Mouse (Mus musculus) hindbrain, embryonic 14.5 days (tissue): ENCODE measurements around the gene Ogg1. TPM values are rescaled to one million over a fixed set of nuclear protein-coding genes. Genes with fewer than 3 reads are reported as not detected.

ENCODE experiments used
- ATAC-seq: fragments of 200-750 bp; cut with Nextera tagmentation; 2 replicates; pipeline ENCODE4 v1.8.0; 2017; ENCODE audit warnings: moderate number of reproducible peaks, mild to moderate bottlenecking, moderate TSS enrichment, moderate library complexity; ENCODE audit not compliant: low FRiP score
- DNase-seq: peaks from one replicate; pipeline ENCODE4 v3.0.0-alpha.2; 2015; ENCODE audit warnings: low spot score
- H3K27ac ChIP-seq: fragments of 300-500 bp; sonication (generic); 2 replicates; pipeline ENCODE4 v1.5.1; 2014; ENCODE audit warnings: mild to moderate bottlenecking, moderate library complexity
- H3K27me3 ChIP-seq: fragments of 300-500 bp; sonication (generic); 2 replicates; pipeline ENCODE4 v1.6.1; 2014; ENCODE audit warnings: mild to moderate bottlenecking, low read length, mixed read lengths; ENCODE audit not compliant: control insufficient read depth, insufficient read depth
- H3K36me3 ChIP-seq: fragments of 300-500 bp; sonication (generic); replicated peaks from 2 replicates; pipeline ENCODE4 v1.6.1; 2014; ENCODE audit not compliant: control insufficient read depth, insufficient read depth
- H3K4me1 ChIP-seq: fragments of 300-500 bp; sonication (generic); replicated peaks from 2 replicates; pipeline ENCODE4 v1.6.1; 2014; ENCODE audit warnings: antibody characterized with exemption, low read length, mixed read lengths; ENCODE audit not compliant: control insufficient read depth, insufficient read depth
- H3K4me2 ChIP-seq: fragments of 300-500 bp; sonication (generic); replicated peaks from 2 replicates; pipeline ENCODE4 v1.6.1; 2014; ENCODE audit warnings: mild to moderate bottlenecking, moderate library complexity
- H3K4me3 ChIP-seq: fragments of 300-500 bp; sonication (generic); replicated peaks from 2 replicates; pipeline ENCODE4 v1.5.1; 2014; ENCODE audit warnings: mild to moderate bottlenecking, low read length
- H3K9ac ChIP-seq: fragments of 300-500 bp; sonication (generic); 2 replicates; pipeline ENCODE4 v1.6.1; 2014
- H3K9me3 ChIP-seq: fragments of 300-500 bp; sonication (generic); 2 replicates; pipeline ENCODE4 v1.6.1; 2016; ENCODE audit warnings: low read length; ENCODE audit not compliant: control insufficient read depth
- WGBS: fragments of 180-500 bp; shearing (Covaris S2); extraction: QIAGEN DNeasy Blood & Tissue Kit; methylation state at CpG from one replicate; pipeline ENCODE4 v1.1.7; 2014; 5-methylcytosine and 5-hydroxymethylcytosine counted together
- polyA plus RNA-seq: library from polyadenylated mRNA; unstranded; fragments of >200 nt; fragmentation: Nextera tagmentation; extraction: Ambion mirVana; gene quantifications from 2 replicates; pipeline ENCODE4 v1.2.1, GENCODE M21; 2014

Gene Ogg1
- polyA plus RNA-seq: 8.4 and 9.0 TPM in 2 replicates

DNA sequence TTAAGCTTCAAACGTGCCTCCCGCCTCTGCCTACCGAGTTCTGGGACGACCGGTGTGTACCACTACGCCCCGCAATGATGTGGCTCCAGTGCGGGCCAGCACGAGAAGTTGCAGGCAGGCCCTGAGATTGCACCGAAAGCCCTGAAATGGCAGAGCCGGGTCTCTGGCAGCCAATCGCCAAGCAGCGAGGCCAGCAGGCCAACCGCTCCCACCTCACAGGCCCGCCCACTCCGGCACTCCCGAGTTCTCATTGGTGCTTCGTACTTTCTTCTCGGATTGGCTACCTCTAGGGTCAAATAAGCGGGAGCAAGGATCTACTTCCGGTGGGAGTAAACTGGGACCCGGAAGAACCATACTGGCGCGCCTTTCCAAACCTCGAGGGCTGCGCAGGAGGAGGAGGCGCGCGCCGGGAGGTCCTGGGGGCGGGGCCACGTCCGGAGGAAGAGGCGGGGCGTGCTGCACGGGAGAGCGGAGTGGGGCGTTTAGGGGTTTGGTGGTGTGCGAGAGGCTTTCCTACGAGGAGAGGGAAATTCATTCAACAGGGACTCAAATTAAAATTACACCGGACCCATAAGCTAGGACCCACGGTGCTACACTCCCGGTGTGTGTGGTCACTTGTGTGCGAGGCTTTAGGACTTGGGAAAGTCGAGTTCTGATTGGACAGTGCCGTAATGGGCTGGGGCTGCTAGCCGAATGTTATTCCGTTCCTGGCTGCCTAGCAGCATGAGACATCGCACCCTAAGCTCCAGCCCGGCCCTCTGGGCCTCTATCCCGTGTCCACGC is at the start of gene Ogg1:
Gene Ogg1 (plus strand): TSS at position 440 of the 783 bp plus-strand sequence.
- DNase-seq (peak; percentile 95), ATAC-seq (peak; percentile 99)
- WGBS: under 1% methylated on average over 51 of the region's 52 CpGs
- Histone ChIP-seq H3K9ac (peak within 1 kb of the TSS; percentile 57), H3K36me3 (peaks cover 42% of the 10 kb centered on the region), H3K4me2 (peak within 1 kb of the TSS; percentile 66), H3K4me1 (peaks cover 12% of the 10 kb centered on the region; the same call in 1 of the 2 replicates), H3K27me3 (no peaks in the 10 kb centered on the region), H3K4me3 (peak within 1 kb of the TSS; percentile 50), H3K9me3 (no peaks in the 10 kb centered on the region), H3K27ac (peak within 1 kb of the TSS; percentile 81)

DNA sequence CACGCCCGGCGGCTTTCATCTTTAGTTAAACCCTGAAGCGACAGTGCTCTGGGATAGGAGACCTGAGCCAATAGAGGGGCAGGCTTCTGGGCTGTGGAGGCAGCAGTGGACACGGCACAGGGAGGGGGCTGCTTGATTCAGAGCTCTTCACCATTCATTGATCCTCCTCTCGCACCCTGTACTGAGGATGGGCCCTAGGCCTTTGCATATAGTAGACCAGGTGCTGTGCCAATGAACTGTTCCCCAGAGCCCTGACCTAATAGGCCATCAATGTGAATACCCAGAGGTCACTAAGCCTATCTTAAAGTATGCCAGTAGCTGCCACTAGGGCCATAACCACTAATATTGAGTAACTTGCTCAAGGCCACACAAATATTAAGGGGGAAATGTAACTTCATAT is 45.1 kb upstream of the Ogg1 start:
- Histone ChIP-seq H3K27me3 (peaks cover 44% of the 10 kb centered on the region), H3K36me3 (peaks cover 28% of the 10 kb centered on the region), H3K27ac (no peak overlapping the region), H3K4me3 (peak overlapping the region; percentile 36; the same call in 1 of the 2 replicates), H3K9ac (no peak overlapping the region), H3K4me2 (peak overlapping the region; percentile 68; the same call in 1 of the 2 replicates), H3K9me3 (no peaks in the 10 kb centered on the region), H3K4me1 (peaks cover 15% of the 10 kb centered on the region)
- DNase-seq: no peak
- 69% methylated on average over 6 of the region's 6 CpGs for WGBS
- no peak for ATAC-seq

DNA sequence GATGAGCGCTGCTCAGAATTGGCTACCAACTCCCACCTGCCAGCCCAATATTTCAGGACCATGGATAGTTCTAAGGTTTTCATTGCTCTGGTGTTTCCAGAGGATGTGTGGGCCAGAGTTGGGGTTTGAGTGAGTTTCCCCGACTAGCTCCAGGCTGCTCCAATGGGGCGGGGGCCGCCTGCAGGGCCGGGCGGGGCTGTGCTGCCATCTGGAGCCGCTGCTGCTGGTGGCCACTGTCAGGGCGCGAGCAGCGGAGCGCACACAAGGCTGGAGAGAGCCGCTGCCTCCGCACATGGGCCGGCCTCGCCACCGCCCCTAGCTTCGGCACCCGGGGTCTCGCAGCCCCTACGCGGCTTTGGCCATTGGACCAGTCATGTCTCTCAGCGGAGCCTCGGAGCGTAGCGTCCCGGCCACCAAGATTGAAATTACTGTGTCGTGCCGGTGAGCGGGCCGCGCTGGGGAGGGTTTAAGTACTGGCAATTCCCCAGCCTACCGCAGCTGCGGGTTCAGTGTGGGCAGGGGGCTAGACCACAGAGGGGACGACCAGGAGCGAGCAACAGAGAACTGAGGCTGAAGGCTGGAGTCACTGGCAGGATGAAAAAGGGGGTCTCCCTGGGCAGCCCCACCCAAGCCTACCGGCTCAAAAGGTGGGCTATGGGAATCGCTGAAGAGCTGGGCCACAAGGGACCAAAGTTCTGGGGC is 44.5 kb upstream of the Ogg1 start, which contains the start of gene Cpne9:
Gene Cpne9 (plus strand): TSS at position 207 of the 702 bp plus-strand sequence.
- H3K9ac ChIP-seq: peak within 1 kb of the TSS; percentile 64
- WGBS: 2% methylated on average over 37 of the region's 37 CpGs
- peaks cover 23% of the 10 kb centered on the region for H3K36me3 ChIP-seq
- H3K9me3 ChIP-seq: no peaks in the 10 kb centered on the region
- DNase-seq (peak; percentile 53), ATAC-seq (peak; percentile 71)
- no peak within 1 kb of the TSS for H3K27ac ChIP-seq
- peaks cover 15% of the 10 kb centered on the region for H3K4me1 ChIP-seq
- H3K4me3 ChIP-seq: peak within 1 kb of the TSS; percentile 36
- H3K27me3 ChIP-seq: peaks cover 44% of the 10 kb centered on the region
- peak within 1 kb of the TSS; percentile 68 for H3K4me2 ChIP-seq

DNA sequence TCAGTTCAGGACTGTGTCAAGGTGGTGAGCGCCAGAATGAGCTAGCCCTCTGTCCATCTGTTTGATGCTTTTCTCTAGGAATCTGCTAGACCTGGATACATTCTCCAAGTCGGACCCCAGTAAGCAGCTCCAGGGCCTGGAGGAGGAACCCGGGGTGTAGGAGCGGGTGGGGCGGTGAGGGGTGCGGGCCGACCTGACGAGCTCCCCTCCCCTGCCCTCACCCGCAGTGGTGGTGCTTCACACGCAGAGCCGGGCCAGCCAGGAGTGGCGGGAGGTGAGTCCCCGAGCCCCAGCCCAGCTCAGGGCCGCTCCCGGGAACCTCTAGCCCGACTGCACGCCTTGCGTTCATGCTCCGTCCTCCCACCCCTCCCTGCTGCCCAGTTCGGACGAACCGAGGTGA is 43.8 kb upstream of the Ogg1 start:
- under 1% methylated on average over 22 of the region's 22 CpGs for WGBS
- Histone ChIP-seq H3K4me3 (peak overlapping the region; percentile 36), H3K9ac (peak overlapping the region; percentile 52), H3K36me3 (peaks cover 19% of the 10 kb centered on the region), H3K27ac (no peak overlapping the region), H3K27me3 (peaks cover 44% of the 10 kb centered on the region), H3K4me1 (peaks cover 15% of the 10 kb centered on the region), H3K9me3 (no peaks in the 10 kb centered on the region), H3K4me2 (peak overlapping the region; percentile 68)
- no peak for DNase-seq
- no peak; the same call in 1 of the 2 replicates for ATAC-seq

DNA sequence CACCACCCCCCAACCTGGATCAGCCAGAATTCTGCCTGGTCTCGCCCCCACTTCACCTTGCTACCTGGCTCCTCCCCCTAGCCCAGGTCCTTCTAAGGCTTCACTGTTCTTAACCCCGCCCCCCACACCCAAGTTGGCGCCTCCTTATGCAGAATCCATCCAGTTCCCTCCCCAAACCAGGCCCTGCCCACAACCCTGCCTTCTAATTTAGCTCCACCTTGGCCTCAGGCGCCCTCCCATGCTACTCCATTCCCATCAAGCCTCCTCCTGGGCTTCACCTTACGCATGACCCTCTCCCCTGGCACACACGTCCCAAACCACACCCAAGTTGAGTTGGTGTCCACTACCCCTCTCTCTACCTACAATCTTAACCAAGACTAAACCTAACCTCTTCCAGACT is 43.3 kb upstream of the Ogg1 start:
- Histone ChIP-seq H3K9ac (no peak overlapping the region), H3K27me3 (peaks cover 44% of the 10 kb centered on the region), H3K4me1 (peaks cover 15% of the 10 kb centered on the region), H3K27ac (no peak overlapping the region), H3K36me3 (peaks cover 15% of the 10 kb centered on the region), H3K9me3 (no peaks in the 10 kb centered on the region), H3K4me2 (peak overlapping the region; percentile 68), H3K4me3 (no peak overlapping the region; the same call in 1 of the 2 replicates)
- 8% methylated on average over 6 of the region's 6 CpGs for WGBS
- ATAC-seq (no peak), DNase-seq (no peak)

DNA sequence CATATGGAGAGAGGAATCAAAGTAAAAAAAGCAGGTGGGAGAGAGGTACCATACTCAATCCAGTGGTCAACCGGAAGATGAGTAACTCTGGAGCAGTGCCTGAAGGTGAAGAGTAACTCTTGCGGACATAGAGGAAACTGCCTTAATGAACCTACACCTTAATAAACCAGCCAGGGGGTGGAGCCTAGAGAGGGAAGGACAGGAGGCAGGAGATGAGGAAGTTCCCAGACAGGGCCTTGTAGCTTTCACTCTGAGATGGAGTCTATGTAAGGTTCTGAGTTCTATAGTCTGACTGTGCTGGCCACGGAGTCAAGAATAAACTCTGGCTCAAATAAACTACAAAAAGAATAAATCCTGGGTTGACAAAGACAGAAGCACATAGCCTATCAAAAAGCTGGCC is 41.8 kb upstream of the Ogg1 start:
- DNase-seq (no peak), ATAC-seq (no peak)
- no peak overlapping the region for H3K4me3 ChIP-seq
- H3K9ac ChIP-seq: no peak overlapping the region
- peaks cover 8% of the 10 kb centered on the region for H3K36me3 ChIP-seq
- peaks cover 44% of the 10 kb centered on the region for H3K27me3 ChIP-seq
- no peak overlapping the region for H3K27ac ChIP-seq
- no peaks in the 10 kb centered on the region for H3K9me3 ChIP-seq
- no peak overlapping the region for H3K4me2 ChIP-seq
- WGBS: 83% methylated on average over 3 of the region's 3 CpGs
- H3K4me1 ChIP-seq: peaks cover 15% of the 10 kb centered on the region

DNA sequence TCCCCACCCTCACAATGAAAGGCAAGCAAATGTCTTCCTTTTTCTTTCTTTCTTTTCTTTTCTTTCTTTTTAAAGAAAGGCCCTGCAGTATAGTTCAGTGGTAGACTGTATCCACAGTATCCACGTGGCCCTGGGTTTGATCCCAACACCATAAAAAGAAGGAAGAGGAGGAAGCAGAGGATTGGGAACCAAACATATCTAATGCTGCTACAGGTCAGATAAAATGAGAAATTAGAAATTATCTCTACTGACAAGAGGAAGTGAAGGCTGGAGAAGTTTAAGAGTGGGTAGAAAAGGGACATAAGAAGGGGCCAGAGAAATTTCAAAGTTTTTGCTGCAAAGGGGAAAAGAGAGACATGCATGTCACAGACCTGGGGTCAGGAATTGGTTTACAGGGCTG is 40.5 kb upstream of the Ogg1 start:
- Histone ChIP-seq H3K4me2 (no peak overlapping the region), H3K9me3 (no peaks in the 10 kb centered on the region), H3K36me3 (no peaks in the 10 kb centered on the region), H3K27ac (no peak overlapping the region), H3K27me3 (peaks cover 38% of the 10 kb centered on the region), H3K4me3 (no peak overlapping the region), H3K9ac (no peak overlapping the region), H3K4me1 (peaks cover 15% of the 10 kb centered on the region)
- 69% methylated on average over 1 of the region's 1 CpGs for WGBS
- DNase-seq (no peak), ATAC-seq (no peak)

DNA sequence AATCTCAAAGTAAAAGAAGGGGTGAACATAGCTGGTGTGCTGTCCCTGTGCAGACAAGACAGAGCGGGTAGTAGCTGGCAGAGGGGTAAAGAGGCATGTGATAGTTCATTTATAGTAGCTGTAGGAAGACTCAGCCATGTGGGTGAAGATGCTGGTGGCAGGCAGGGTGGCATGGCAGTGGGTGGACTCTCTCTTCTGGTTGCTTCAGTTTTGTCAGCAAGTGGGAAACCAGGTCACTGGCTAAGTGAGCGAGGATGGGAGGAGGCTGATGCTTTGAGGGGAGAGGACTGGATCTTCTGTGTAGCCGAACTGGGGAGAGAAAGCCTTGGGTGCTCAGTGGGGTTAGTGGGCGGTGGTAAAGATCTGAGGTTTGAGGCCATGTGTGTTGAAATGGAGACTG is 39.5 kb upstream of the Ogg1 start:
- peaks cover 29% of the 10 kb centered on the region for H3K27me3 ChIP-seq
- ATAC-seq: no peak
- WGBS: 66% methylated on average over 4 of the region's 4 CpGs
- H3K4me3 ChIP-seq: no peak overlapping the region
- no peaks in the 10 kb centered on the region for H3K36me3 ChIP-seq
- no peak overlapping the region for H3K4me2 ChIP-seq
- no peak for DNase-seq
- H3K27ac ChIP-seq: no peak overlapping the region
- H3K9ac ChIP-seq: no peak overlapping the region
- H3K4me1 ChIP-seq: peaks cover 9% of the 10 kb centered on the region
- H3K9me3 ChIP-seq: no peaks in the 10 kb centered on the region

DNA sequence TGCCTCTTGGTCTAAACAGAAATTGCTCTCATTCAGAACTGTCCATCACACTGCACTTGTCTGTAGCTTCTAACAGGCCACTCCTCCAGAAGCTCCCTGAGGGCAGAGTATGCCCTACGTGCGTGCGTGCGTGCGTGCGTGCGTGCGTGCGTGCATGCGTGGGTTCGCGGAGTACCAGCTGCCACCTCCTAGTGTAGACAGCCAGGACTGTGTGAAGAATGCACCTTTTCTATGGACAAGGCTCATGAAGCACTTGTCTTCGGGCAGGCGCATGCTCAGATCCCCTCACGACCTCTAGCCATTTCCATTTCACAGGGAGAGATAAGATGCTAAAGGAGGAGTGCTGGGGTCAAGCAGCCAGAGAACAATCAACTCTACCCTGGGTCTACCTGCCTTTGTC is 37.4 kb upstream of the Ogg1 start:
- Histone ChIP-seq H3K9ac (no peak overlapping the region), H3K4me1 (no peaks in the 10 kb centered on the region), H3K9me3 (no peaks in the 10 kb centered on the region), H3K36me3 (no peaks in the 10 kb centered on the region), H3K27ac (no peak overlapping the region), H3K27me3 (peaks cover 8% of the 10 kb centered on the region), H3K4me3 (no peak overlapping the region), H3K4me2 (no peak overlapping the region)
- ATAC-seq (no peak), DNase-seq (no peak)
- WGBS: 92% methylated on average over 15 of the region's 15 CpGs
